Mouse (Mus musculus) ES-Bruce4 (cell line): ENCODE measurements around the gene Abca4. TPM values are rescaled to one million over a fixed set of nuclear protein-coding genes. Genes with fewer than 3 reads are reported as not detected.

Source experiments
- H3K27ac ChIP-seq: 2 replicates; pipeline ENCODE4 v1.5.1; 2012; ENCODE audit warnings: low read length, inconsistent platforms; ENCODE audit not compliant: insufficient read depth
- H3K27me3 ChIP-seq: 2 replicates; pipeline ENCODE4 v1.6.1; 2012; ENCODE audit warnings: mild to moderate bottlenecking, low read length, inconsistent platforms; ENCODE audit not compliant: control insufficient read depth, poor library complexity, insufficient read depth, severe bottlenecking
- H3K36me3 ChIP-seq: 2 replicates; pipeline ENCODE4 v1.6.1; 2012; ENCODE audit warnings: inconsistent platforms, mild to moderate bottlenecking, low read length, moderate library complexity; ENCODE audit not compliant: control insufficient read depth, poor library complexity, insufficient read depth, severe bottlenecking
- H3K4me1 ChIP-seq: one replicate; pipeline ENCODE4 v1.8.1; 2011; ENCODE audit warnings: low read length; ENCODE audit not compliant: control insufficient read depth, insufficient read depth
- H3K4me3 ChIP-seq: 2 replicates; pipeline ENCODE4 v1.5.1; 2011; ENCODE audit warnings: low read depth, mild to moderate bottlenecking, low read length
- H3K9ac ChIP-seq: 2 replicates; pipeline ENCODE4 v1.6.1; 2012; ENCODE audit warnings: low read depth, mild to moderate bottlenecking, inconsistent platforms; ENCODE audit not compliant: poor library complexity, severe bottlenecking
- H3K9me3 ChIP-seq: replicated peaks from 2 replicates; pipeline ENCODE4 v1.6.1; 2012; ENCODE audit warnings: mild to moderate bottlenecking, low read length, inconsistent platforms; ENCODE audit not compliant: control insufficient read depth, poor library complexity, insufficient read depth, severe bottlenecking
- CTCF ChIP-seq: IDR thresholded peaks from one replicate; pipeline ENCODE4 v1.8.1; 2011; ENCODE audit warnings: low read depth, low read length
- EP300 ChIP-seq: IDR thresholded peaks from 2 replicates; pipeline ENCODE4 v1.6.1; 2011; ENCODE audit warnings: low read depth, low read length; ENCODE audit not compliant: insufficient read depth
- POLR2A ChIP-seq: IDR thresholded peaks from one replicate; pipeline ENCODE4 v1.8.1; 2011; ENCODE audit warnings: low read length; ENCODE audit not compliant: insufficient read depth
- polyA plus RNA-seq: library from polyadenylated mRNA; stranded (reverse); fragments of >200 nt; gene quantifications from 2 replicates; pipeline ENCODE4 v1.2.4, GENCODE M21; 2011; ENCODE audit warnings: low read depth; ENCODE audit not compliant: missing spikeins, insufficient read depth, insufficient read length

Abca4 gene
- polyA plus RNA-seq, 1 experiment, result 0.81 TPM

DNA sequence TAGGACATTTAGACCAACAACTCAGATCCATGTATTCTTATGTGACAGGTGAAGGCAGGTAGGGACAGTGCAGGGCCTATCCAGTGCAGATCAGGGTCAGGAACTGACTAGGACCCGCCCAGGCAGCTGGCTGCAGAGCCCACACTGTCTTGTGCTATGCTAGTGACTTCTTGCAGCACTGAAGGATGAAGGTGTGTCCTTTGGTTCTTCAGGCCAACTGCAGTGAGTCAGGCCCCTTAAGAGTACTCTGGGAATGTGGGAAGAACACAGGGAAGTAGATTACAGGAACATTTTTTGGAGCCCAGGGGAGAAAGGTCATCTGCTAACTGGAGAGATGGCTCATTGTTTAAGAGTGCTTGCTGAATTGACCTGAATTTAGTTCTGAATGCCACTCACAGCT is 31.8 kb upstream of the Abca4 start:
- Histone ChIP-seq H3K27ac (no peak overlapping the region), H3K9me3 (no peaks in the 10 kb centered on the region), H3K27me3 (no peaks in the 10 kb centered on the region), H3K4me3 (no peak overlapping the region), H3K36me3 (peaks cover 7% of the 10 kb centered on the region), H3K9ac (no peak overlapping the region), H3K4me1 (no peaks in the 10 kb centered on the region)
- TF ChIP-seq POLR2A (no peak), CTCF (no peak), EP300 (no peak)

- Histone ChIP-seq H3K4me1 (no peaks in the 10 kb centered on the region), H3K9me3 (no peaks in the 10 kb centered on the region), H3K9ac (no peak overlapping the region), H3K27me3 (no peaks in the 10 kb centered on the region), H3K4me3 (no peak overlapping the region), H3K27ac (no peak overlapping the region), H3K36me3 (no peaks in the 10 kb centered on the region)
- no peak for TF ChIP-seq EP300
- TF ChIP-seq POLR2A, result no peak
These were observed 25.8 kb upstream of the Abca4 start for GRCm38 (mm10) chr3:122018421-122018820.

GRCm38 (mm10) chr3:122019159-122019558 is 25.1 kb upstream of the Abca4 start:
- Histone ChIP-seq H3K9me3 (no peaks in the 10 kb centered on the region), H3K27me3 (no peaks in the 10 kb centered on the region), H3K27ac (no peak overlapping the region), H3K4me3 (no peak overlapping the region), H3K36me3 (no peaks in the 10 kb centered on the region), H3K9ac (no peak overlapping the region), H3K4me1 (no peaks in the 10 kb centered on the region)
- TF ChIP-seq POLR2A, result no peak
- TF ChIP-seq EP300, result no peak
- no peak for TF ChIP-seq CTCF

- H3K27me3 ChIP-seq, result no peaks in the 10 kb centered on the region
- H3K27ac ChIP-seq, result no peak overlapping the region
- TF ChIP-seq POLR2A (no peak), CTCF (no peak)
- H3K4me3 ChIP-seq, result no peak overlapping the region
- no peaks in the 10 kb centered on the region for H3K36me3 ChIP-seq
- H3K9me3 ChIP-seq, result no peaks in the 10 kb centered on the region
- no peaks in the 10 kb centered on the region for H3K4me1 ChIP-seq
- no peak overlapping the region for H3K9ac ChIP-seq
These were observed 23.1 kb upstream of the Abca4 start for GRCm38 (mm10) chr3:122021029-122021652.

DNA sequence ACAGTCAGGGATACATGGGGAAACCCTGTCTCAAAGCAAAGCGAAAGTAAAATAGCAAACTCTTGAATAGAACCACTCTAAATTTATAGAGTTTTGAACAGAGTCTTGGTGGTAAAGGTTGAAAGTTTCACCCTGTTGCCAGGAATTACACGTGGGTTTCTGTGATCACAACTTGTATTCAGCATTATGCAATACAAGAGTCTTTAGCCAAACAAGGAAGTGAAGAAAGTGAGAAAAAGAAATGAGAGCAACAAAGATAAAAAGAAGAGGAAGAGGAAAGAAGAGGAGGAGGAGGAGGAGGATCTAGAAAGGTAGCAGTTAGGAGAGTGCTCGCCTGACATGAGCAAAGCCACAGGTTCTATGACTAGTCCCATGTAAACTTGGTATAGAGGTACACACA is 21.9 kb upstream of the Abca4 start:
- H3K36me3 ChIP-seq, result no peaks in the 10 kb centered on the region
- H3K27ac ChIP-seq, result no peak overlapping the region
- H3K9me3 ChIP-seq, result no peaks in the 10 kb centered on the region
- H3K9ac ChIP-seq, result no peak overlapping the region
- H3K4me1 ChIP-seq, result no peaks in the 10 kb centered on the region
- no peak overlapping the region for H3K4me3 ChIP-seq
- H3K27me3 ChIP-seq, result no peaks in the 10 kb centered on the region
- no peak for TF ChIP-seq EP300
- no peak for TF ChIP-seq CTCF
- TF ChIP-seq POLR2A, result no peak

DNA sequence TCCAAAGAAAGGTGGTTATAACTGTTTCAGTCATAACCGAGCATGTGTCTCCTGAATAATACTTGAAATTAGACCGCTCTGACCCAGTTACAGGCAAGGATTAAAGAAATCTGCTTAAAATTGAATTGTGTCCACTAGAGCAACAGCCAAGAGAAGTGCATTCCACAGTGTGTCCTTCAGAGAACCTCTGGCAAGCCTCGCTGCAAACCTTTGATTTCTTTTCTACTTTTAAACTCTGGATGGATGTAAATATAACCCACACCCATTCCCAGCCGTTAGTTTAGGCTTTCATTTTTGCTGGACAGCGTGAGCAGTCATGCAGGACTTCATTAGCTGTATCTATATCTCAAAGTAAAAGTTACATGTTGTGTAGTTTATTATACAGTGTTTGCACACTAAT is 17.6 kb upstream of the Abca4 start:
- H3K36me3 ChIP-seq, result no peaks in the 10 kb centered on the region
- no peak overlapping the region for H3K9ac ChIP-seq
- no peak overlapping the region for H3K4me3 ChIP-seq
- TF ChIP-seq POLR2A, result no peak
- TF ChIP-seq EP300, result no peak
- no peak for TF ChIP-seq CTCF
- H3K4me1 ChIP-seq, result no peaks in the 10 kb centered on the region
- H3K9me3 ChIP-seq, result peaks cover 10% of the 10 kb centered on the region; the same call in 1 of the 2 replicates
- no peak overlapping the region for H3K27ac ChIP-seq
- no peaks in the 10 kb centered on the region for H3K27me3 ChIP-seq
